Mouse (Mus musculus) spleen, adult 2 months (tissue): ENCODE measurements around the gene 3425401B19Rik.

ENCODE experiments used
- CTCF ChIP-seq: fragments of 200-500 bp; IDR thresholded peaks from 2 replicates; pipeline ENCODE4 v1.5.1; 2011; ENCODE audit warnings: mild to moderate bottlenecking, inconsistent platforms; ENCODE audit not compliant: insufficient read depth, insufficient read length, insufficient replicate concordance; ENCODE audit errors: extremely low read depth
- POLR2A ChIP-seq: fragments of 200-500 bp; IDR thresholded peaks from 2 replicates; pipeline ENCODE4 v1.6.1; 2011; ENCODE audit warnings: low read depth, low read length, inconsistent platforms

DNA sequence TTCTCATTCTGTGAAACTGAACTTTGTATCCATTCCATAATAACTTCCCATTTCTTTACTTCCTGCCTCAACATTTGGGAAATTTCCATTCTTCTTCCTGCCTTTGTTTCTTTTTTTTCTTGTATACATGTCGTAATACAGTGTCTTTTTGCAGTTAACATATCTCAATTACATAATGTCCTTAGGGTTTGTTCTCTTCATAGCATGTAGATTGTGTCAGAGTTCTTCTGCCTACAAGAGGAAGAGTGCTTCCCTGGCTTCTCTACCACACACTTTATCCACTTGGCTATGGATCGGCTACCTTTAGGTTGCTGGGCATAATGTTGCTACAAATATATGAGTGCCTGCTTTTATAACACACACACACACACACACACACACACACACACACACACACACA is 10.8 kb upstream of the 3425401B19Rik start:
- TF ChIP-seq CTCF (no peak), POLR2A (no peak)
